Mouse (Mus musculus) embryonic fibroblast, embryonic 13.5 days (primary cell): ENCODE measurements around the gene Sema4f.

Experiments used
- CTCF ChIP-seq: IDR thresholded peaks from 2 replicates; pipeline ENCODE4 v1.5.1; 2011; ENCODE audit warnings: mild to moderate bottlenecking, control low read depth, low read length, moderate library complexity, borderline replicate concordance; ENCODE audit not compliant: insufficient read depth
- POLR2A ChIP-seq: IDR thresholded peaks from 2 replicates; pipeline ENCODE4 v1.6.1; 2011; ENCODE audit warnings: low read depth, mild to moderate bottlenecking, control low read depth, low read length, moderate library complexity

- peak; percentile 62 for TF ChIP-seq CTCF
- no peak for TF ChIP-seq POLR2A
These were observed 21.8 kb downstream of the Sema4f start for GRCm38 (mm10) chr6:82917778-82918129.
